Mouse (Mus musculus): ENCODE measurements around the gene Ptcra. TPM values are rescaled to one million over a fixed set of nuclear protein-coding genes. Genes with fewer than 3 reads are reported as not detected.

Gene Ptcra
- total and polyA plus RNA-seq, 2 experiments from 2014 or later, result 0.23 TPM; not detected in 1

GRCm38 (mm10) chr17:46745506-46745905 is 18.0 kb downstream of the Ptcra start:
- Histone ChIP-seq H3K4me2 (ENCODE audit: low read depth) (no peak overlapping the region), H3K36me3 (ENCODE audit: insufficient read depth) (peaks cover 44% of the 10 kb centered on the region), H3K27me3 (ENCODE audit: insufficient read depth, low read length) (no peaks in the 10 kb centered on the region), H3K9me3 (ENCODE audit: low read length) (no peaks in the 10 kb centered on the region), H3K4me3 (ENCODE audit: low read depth, low read length) (no peak overlapping the region), H3K9ac (no peak overlapping the region), H3K4me1 (ENCODE audit: insufficient read depth) (0 out of 2 replicates have a peak, but pooled peaks cover 1% of the 10 kb centered on the region), H3K27ac (ENCODE audit: low read depth, low read length) (no peak overlapping the region)
- ATAC-seq, result no peak
- TF ChIP-seq CTCF (IDR thresholded peaks at IDR 0.05; ENCODE audit: low read depth), result no peak
- 81% methylated on average over 2 of the region's 2 CpGs for WGBS
- DNase-seq, result no peak

GRCm38 (mm10) chr17:46742986-46743385 is 20.5 kb downstream of the Ptcra start:
- WGBS, result 84% methylated on average over 9 of the region's 9 CpGs
- H3K9ac ChIP-seq, result no peak overlapping the region
- no peak overlapping the region for H3K4me3 ChIP-seq (ENCODE audit: low read depth, low read length)
- no peak for TF ChIP-seq CTCF (IDR thresholded peaks at IDR 0.05; ENCODE audit: low read depth)
- H3K4me1 ChIP-seq (ENCODE audit: insufficient read depth), result no peaks in the 10 kb centered on the region
- H3K27me3 ChIP-seq (ENCODE audit: insufficient read depth, low read length), result no peaks in the 10 kb centered on the region
- ATAC-seq (no peak), DNase-seq (no peak)
- no peak overlapping the region for H3K4me2 ChIP-seq (ENCODE audit: low read depth)
- no peak overlapping the region for H3K27ac ChIP-seq (ENCODE audit: low read depth, low read length)
- H3K36me3 ChIP-seq (ENCODE audit: insufficient read depth), result peaks cover 44% of the 10 kb centered on the region
- no peaks in the 10 kb centered on the region for H3K9me3 ChIP-seq (ENCODE audit: low read length)

DNA sequence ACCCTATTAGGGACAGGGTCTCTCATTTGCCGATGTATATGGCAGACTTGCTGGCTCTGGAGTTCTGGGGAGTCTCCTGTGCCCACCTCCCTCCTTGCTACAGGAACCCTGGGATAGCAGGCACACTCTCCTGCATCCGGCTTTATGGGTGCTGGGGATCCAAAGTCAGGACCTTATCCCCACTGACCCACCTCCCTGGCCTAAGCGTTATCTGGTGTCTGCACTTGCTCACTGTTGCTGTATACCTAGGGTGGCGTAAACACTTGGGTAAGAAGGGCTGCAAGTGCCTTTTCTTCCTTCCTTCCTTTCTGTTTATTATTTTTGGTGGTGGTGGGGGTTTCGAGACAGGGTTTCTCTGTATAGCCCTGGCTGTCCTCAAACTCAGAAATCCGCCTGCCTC is 22.2 kb downstream of the Ptcra start:
- Histone ChIP-seq H3K4me3 (ENCODE audit: low read depth, low read length) (no peak overlapping the region), H3K9ac (no peak overlapping the region), H3K4me1 (ENCODE audit: insufficient read depth) (no peaks in the 10 kb centered on the region), H3K4me2 (ENCODE audit: low read depth) (no peak overlapping the region), H3K27me3 (ENCODE audit: insufficient read depth, low read length) (no peaks in the 10 kb centered on the region), H3K36me3 (ENCODE audit: insufficient read depth) (peaks cover 39% of the 10 kb centered on the region), H3K27ac (ENCODE audit: low read depth, low read length) (no peak overlapping the region), H3K9me3 (ENCODE audit: low read length) (no peaks in the 10 kb centered on the region)
- DNase-seq (no peak), ATAC-seq (no peak)
- 95% methylated on average over 6 of the region's 6 CpGs for WGBS
- no peak for TF ChIP-seq CTCF (IDR thresholded peaks at IDR 0.05; ENCODE audit: low read depth)

- 56% methylated on average over 9 of the region's 10 CpGs for WGBS
- no peaks in the 10 kb centered on the region for H3K9me3 ChIP-seq (ENCODE audit: low read length)
- no peak overlapping the region for H3K4me2 ChIP-seq (ENCODE audit: low read depth)
- ATAC-seq, result no peak
- no peak for DNase-seq
- H3K9ac ChIP-seq, result no peak overlapping the region
- no peaks in the 10 kb centered on the region for H3K27me3 ChIP-seq (ENCODE audit: insufficient read depth, low read length)
- TF ChIP-seq CTCF (IDR thresholded peaks at IDR 0.05; ENCODE audit: low read depth), result peak; percentile 53
- H3K27ac ChIP-seq (ENCODE audit: low read depth, low read length), result no peak overlapping the region
- no peak overlapping the region for H3K4me3 ChIP-seq (ENCODE audit: low read depth, low read length)
- H3K36me3 ChIP-seq (ENCODE audit: insufficient read depth), result peaks cover 16% of the 10 kb centered on the region
- H3K4me1 ChIP-seq (ENCODE audit: insufficient read depth), result no peaks in the 10 kb centered on the region
These were observed 27.4 kb downstream of the Ptcra start for GRCm38 (mm10) chr17:46736160-46736559.

GRCm38 (mm10) chr17:46735287-46735686 is 28.2 kb downstream of the Ptcra start:
- DNase-seq (no peak), ATAC-seq (no peak)
- Histone ChIP-seq H3K4me2 (ENCODE audit: low read depth) (no peak overlapping the region), H3K36me3 (ENCODE audit: insufficient read depth) (peaks cover 14% of the 10 kb centered on the region), H3K9me3 (ENCODE audit: low read length) (no peaks in the 10 kb centered on the region), H3K4me1 (ENCODE audit: insufficient read depth) (no peaks in the 10 kb centered on the region), H3K27ac (ENCODE audit: low read depth, low read length) (no peak overlapping the region), H3K27me3 (ENCODE audit: insufficient read depth, low read length) (no peaks in the 10 kb centered on the region), H3K9ac (no peak overlapping the region), H3K4me3 (ENCODE audit: low read depth, low read length) (no peak overlapping the region)
- WGBS, result 87% methylated on average over 7 of the region's 7 CpGs
- no peak for TF ChIP-seq CTCF (IDR thresholded peaks at IDR 0.05; ENCODE audit: low read depth)

DNA sequence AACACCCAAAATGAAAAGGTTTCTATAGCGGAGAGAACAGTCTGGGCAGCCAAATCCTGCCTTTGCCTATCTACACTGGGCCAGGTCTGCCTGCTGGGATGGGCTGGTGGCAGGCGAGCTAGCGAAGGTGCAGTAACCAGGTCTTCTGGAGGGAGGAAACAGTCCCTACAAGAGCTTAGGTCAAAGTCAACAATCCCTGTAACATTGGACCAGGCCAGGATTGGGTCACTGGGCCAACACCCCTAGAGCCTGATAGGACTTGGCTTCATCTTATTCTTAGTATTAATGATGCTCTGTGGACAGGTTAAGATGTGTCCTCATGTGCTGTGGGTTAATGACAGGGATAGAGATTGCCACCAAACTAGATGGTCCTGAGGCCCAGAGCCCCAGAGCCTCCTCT is 29.5 kb downstream of the Ptcra start:
- Histone ChIP-seq H3K9me3 (ENCODE audit: low read length) (no peaks in the 10 kb centered on the region), H3K36me3 (ENCODE audit: insufficient read depth) (peaks cover 14% of the 10 kb centered on the region), H3K9ac (no peak overlapping the region), H3K4me3 (ENCODE audit: low read depth, low read length) (no peak overlapping the region), H3K4me1 (ENCODE audit: insufficient read depth) (no peaks in the 10 kb centered on the region), H3K27ac (ENCODE audit: low read depth, low read length) (no peak overlapping the region), H3K27me3 (ENCODE audit: insufficient read depth, low read length) (0 out of 2 replicates have a peak, but pooled peaks cover 2% of the 10 kb centered on the region), H3K4me2 (ENCODE audit: low read depth) (no peak overlapping the region)
- ATAC-seq (no peak), DNase-seq (no peak)
- no peak for TF ChIP-seq CTCF (IDR thresholded peaks at IDR 0.05; ENCODE audit: low read depth)
- 92% methylated on average over 3 of the region's 3 CpGs for WGBS

DNA sequence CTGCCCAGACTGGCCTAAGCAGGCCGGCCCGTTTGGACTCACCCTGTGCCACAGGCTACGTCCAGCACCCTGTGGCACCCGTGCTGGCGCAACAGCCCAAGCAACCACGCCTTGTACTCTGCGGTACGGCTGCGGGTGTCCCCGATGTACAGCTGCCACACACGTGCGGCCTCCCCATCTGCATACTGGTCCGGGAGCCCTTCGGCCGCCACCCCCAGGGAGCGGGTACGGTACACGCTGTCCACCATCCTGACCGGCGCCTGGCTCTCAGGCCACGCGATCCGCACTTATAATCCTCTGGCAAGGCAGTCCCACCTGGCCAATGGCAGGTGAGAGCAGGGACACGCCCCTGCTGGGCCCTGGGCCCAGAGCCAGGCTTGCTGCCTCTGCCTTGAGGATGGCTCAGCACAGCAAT is 34.6 kb downstream of the Ptcra start, which contains the start of gene Gnmt:
TSS of gene Gnmt (minus strand) at position 265 of the 415 bp plus-strand sequence.
- Histone ChIP-seq H3K4me2 (ENCODE audit: low read depth) (no peak within 1 kb of the TSS), H3K4me3 (ENCODE audit: low read depth, low read length) (no peak within 1 kb of the TSS), H3K27ac (ENCODE audit: low read depth, low read length) (no peak within 1 kb of the TSS), H3K27me3 (ENCODE audit: insufficient read depth, low read length) (0 out of 2 replicates have a peak, but pooled peaks cover 3% of the 10 kb centered on the region), H3K36me3 (ENCODE audit: insufficient read depth) (peaks cover 11% of the 10 kb centered on the region), H3K9me3 (ENCODE audit: low read length) (no peaks in the 10 kb centered on the region), H3K9ac (no peak within 1 kb of the TSS), H3K4me1 (ENCODE audit: insufficient read depth) (no peaks in the 10 kb centered on the region)
- TF ChIP-seq CTCF (IDR thresholded peaks at IDR 0.05; ENCODE audit: low read depth), result no peak
- no peak for ATAC-seq
- no peak for DNase-seq
- 22% methylated on average over 24 of the region's 24 CpGs for WGBS
